Mouse (Mus musculus) kidney, postnatal 0 days (tissue): Measurements from ENCODE around the gene Fus. TPM values are rescaled to one million over a fixed set of nuclear protein-coding genes. Genes with fewer than 3 reads are reported as not detected.
A peak's percentile ranks its signal among the peaks of the same experiment; 100 is the strongest.

Source experiments
- ATAC-seq: fragments of 200-750 bp; cut with Nextera tagmentation; replicated peaks from 2 replicates; pipeline ENCODE4 v1.8.0; 2017; ENCODE audit warnings: low read depth, moderate number of reproducible peaks, moderate TSS enrichment, moderate library complexity; ENCODE audit not compliant: low FRiP score
- DNase-seq: peaks from one replicate; pipeline ENCODE4 v3.0.0-alpha.2; 2016; ENCODE audit warnings: low spot score
- H3K27ac ChIP-seq: fragments of 300-500 bp; sonication (generic); 2 replicates; pipeline ENCODE4 v1.5.1; 2014; ENCODE audit warnings: mild to moderate bottlenecking
- H3K27me3 ChIP-seq: fragments of 300-500 bp; sonication (generic); 2 replicates; pipeline ENCODE4 v1.6.1; 2014; ENCODE audit warnings: low read length, mixed read lengths; ENCODE audit not compliant: insufficient read depth
- H3K36me3 ChIP-seq: fragments of 300-500 bp; sonication (generic); 2 replicates; pipeline ENCODE4 v1.6.1; 2014; ENCODE audit warnings: low read length, mixed read lengths; ENCODE audit not compliant: insufficient read depth
- H3K4me1 ChIP-seq: fragments of 300-500 bp; sonication (generic); replicated peaks from 2 replicates; pipeline ENCODE4 v1.6.1; 2014; ENCODE audit warnings: antibody characterized with exemption, low read length, mixed read lengths; ENCODE audit not compliant: insufficient read depth
- H3K4me2 ChIP-seq: fragments of 300-500 bp; sonication (generic); 2 replicates; pipeline ENCODE4 v1.6.1; 2014; ENCODE audit warnings: mild to moderate bottlenecking, low read length, moderate library complexity, mixed read lengths
- H3K4me3 ChIP-seq: fragments of 300-500 bp; sonication (generic); replicated peaks from 2 replicates; pipeline ENCODE4 v1.5.1; 2014; ENCODE audit warnings: low read depth, low read length
- H3K9ac ChIP-seq: fragments of 300-500 bp; sonication (generic); 2 replicates; pipeline ENCODE4 v1.6.1; 2014; ENCODE audit warnings: low read depth, low read length
- H3K9me3 ChIP-seq: fragments of 300-500 bp; sonication (generic); replicated peaks from 2 replicates; pipeline ENCODE4 v1.6.1; 2016; ENCODE audit warnings: low read length, inconsistent platforms, mixed read lengths
- CTCF ChIP-seq: IDR thresholded peaks from 2 replicates; pipeline ENCODE4 v1.5.1; 2016; ENCODE audit warnings: antibody characterized with exemption, low read depth, mild to moderate bottlenecking, moderate library complexity
- WGBS: fragments of 180-500 bp; shearing (Covaris S2); extraction: QIAGEN DNeasy Blood & Tissue Kit; methylation state at CpG from one replicate; pipeline ENCODE4 v1.1.7; 2014; 5-methylcytosine and 5-hydroxymethylcytosine counted together
- polyA plus RNA-seq: library from polyadenylated mRNA; unstranded; fragments of >200 nt; fragmentation: Nextera tagmentation; extraction: Ambion mirVana; gene quantifications from 2 replicates; pipeline ENCODE4 v1.2.1, GENCODE M21; 2015

Gene Fus
- polyA plus RNA-seq, 1 experiment from 2014 or later: 262 TPM

- Histone ChIP-seq H3K4me2 (no peak overlapping the region), H3K27me3 (no peaks in the 10 kb centered on the region), H3K36me3 (no peaks in the 10 kb centered on the region), H3K4me1 (peaks cover 13% of the 10 kb centered on the region), H3K27ac (no peak overlapping the region), H3K9me3 (no peaks in the 10 kb centered on the region), H3K4me3 (no peak overlapping the region), H3K9ac (no peak overlapping the region)
- ATAC-seq: no peak
- WGBS: 78% methylated on average over 6 of the region's 6 CpGs
- no peak for DNase-seq
- TF ChIP-seq CTCF: no peak
Observed at GRCm38 (mm10) chr7:128003098-128003497, 35.8 kb downstream of the Fus start.

DNA sequence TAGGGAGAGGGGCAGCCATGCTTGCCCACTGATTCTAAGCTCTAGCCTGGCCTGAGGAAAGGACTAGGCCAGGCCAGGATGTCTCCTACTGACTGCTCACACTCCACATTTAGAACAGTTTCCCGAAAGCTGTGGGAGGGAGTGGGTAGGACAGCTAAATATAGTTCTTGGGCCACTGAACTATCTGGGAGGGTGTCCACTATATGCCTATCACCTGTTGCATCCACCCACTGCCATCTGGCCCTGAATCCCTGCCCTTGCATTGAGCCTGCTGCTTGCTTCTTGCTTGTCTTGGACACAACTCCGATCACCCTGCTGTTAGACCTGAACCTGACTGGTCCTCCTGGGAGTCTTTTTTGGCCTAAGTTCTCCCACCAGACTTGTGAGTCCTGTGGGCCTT is 36.4 kb downstream of the Fus start, which contains the start of gene Trim72:
Gene Trim72, plus strand, starts transcription at position 262 of the 400 bp plus-strand sequence.
- DNase-seq: no peak
- no peak within 1 kb of the TSS for H3K4me3 ChIP-seq
- peaks cover 13% of the 10 kb centered on the region for H3K4me1 ChIP-seq
- no peak for TF ChIP-seq CTCF
- WGBS: 51% methylated on average over 2 of the region's 2 CpGs
- H3K9ac ChIP-seq: peak within 1 kb of the TSS; percentile 19; the same call in 1 of the 2 replicates
- no peak for ATAC-seq
- H3K9me3 ChIP-seq: no peaks in the 10 kb centered on the region
- peak within 1 kb of the TSS; percentile 91 for H3K27ac ChIP-seq
- H3K36me3 ChIP-seq: no peaks in the 10 kb centered on the region
- H3K27me3 ChIP-seq: no peaks in the 10 kb centered on the region
- H3K4me2 ChIP-seq: peak within 1 kb of the TSS; percentile 43

- H3K4me1 ChIP-seq: peaks cover 13% of the 10 kb centered on the region
- WGBS: 39% methylated on average over 5 of the region's 5 CpGs
- H3K27ac ChIP-seq: peak overlapping the region; percentile 91
- TF ChIP-seq CTCF: no peak
- ATAC-seq (no peak), DNase-seq (no peak)
- H3K9ac ChIP-seq: peak overlapping the region; percentile 19; the same call in 1 of the 2 replicates
- H3K27me3 ChIP-seq: no peaks in the 10 kb centered on the region
- no peaks in the 10 kb centered on the region for H3K9me3 ChIP-seq
- H3K36me3 ChIP-seq: no peaks in the 10 kb centered on the region
- H3K4me3 ChIP-seq: no peak overlapping the region
- peak overlapping the region; percentile 43 for H3K4me2 ChIP-seq
Observed at GRCm38 (mm10) chr7:128004150-128004486, 36.9 kb downstream of the Fus start.

GRCm38 (mm10) chr7:128004487-128005362 is 37.5 kb downstream of the Fus start:
- DNase-seq: peak; percentile 47
- Histone ChIP-seq H3K4me1 (peaks cover 13% of the 10 kb centered on the region), H3K36me3 (no peaks in the 10 kb centered on the region), H3K9me3 (no peaks in the 10 kb centered on the region), H3K27ac (peak overlapping the region; percentile 91), H3K27me3 (no peaks in the 10 kb centered on the region), H3K4me2 (peak overlapping the region; percentile 43), H3K4me3 (no peak overlapping the region), H3K9ac (peak overlapping the region; percentile 19; the same call in 1 of the 2 replicates)
- WGBS: 25% methylated on average over 35 of the region's 35 CpGs
- TF ChIP-seq CTCF: no peak
- ATAC-seq: peak; percentile 84

DNA sequence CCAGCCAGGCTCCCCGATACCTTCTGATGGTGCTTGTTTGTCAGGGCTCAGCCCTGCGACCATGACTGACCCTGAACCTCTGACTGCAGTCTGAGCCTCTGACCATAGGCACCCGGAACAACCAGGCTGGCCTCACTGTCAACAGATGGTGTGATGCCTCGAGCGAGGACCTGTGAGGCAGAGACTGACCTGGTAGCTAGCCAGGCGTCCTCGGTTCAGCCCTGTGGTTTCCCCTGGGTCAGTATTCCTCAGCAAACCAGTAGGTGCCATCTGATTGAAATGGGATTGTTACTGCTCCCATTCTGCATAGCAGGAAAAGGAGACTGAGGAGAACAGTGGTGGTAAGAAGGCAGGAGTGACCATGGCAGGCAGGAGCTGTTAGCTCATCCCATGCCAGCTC is 38.9 kb downstream of the Fus start:
- no peak for ATAC-seq
- no peaks in the 10 kb centered on the region for H3K27me3 ChIP-seq
- H3K4me3 ChIP-seq: no peak overlapping the region
- peaks cover 13% of the 10 kb centered on the region for H3K4me1 ChIP-seq
- H3K4me2 ChIP-seq: no peak overlapping the region
- WGBS: 70% methylated on average over 7 of the region's 7 CpGs
- peak overlapping the region; percentile 91 for H3K27ac ChIP-seq
- H3K36me3 ChIP-seq: no peaks in the 10 kb centered on the region
- no peak for DNase-seq
- no peaks in the 10 kb centered on the region for H3K9me3 ChIP-seq
- H3K9ac ChIP-seq: no peak overlapping the region
- TF ChIP-seq CTCF: no peak

GRCm38 (mm10) chr7:128009715-128010340 is 42.6 kb downstream of the Fus start:
- H3K36me3 ChIP-seq: no peaks in the 10 kb centered on the region

More at GRCm38 (mm10) chr7:128009715-128010340, 42.6 kb downstream of the Fus start:
- no peaks in the 10 kb centered on the region for H3K27me3 ChIP-seq
- 54% methylated on average over 40 of the region's 40 CpGs for WGBS
- H3K9me3 ChIP-seq: no peaks in the 10 kb centered on the region
- H3K27ac ChIP-seq: no peak overlapping the region
- no peaks in the 10 kb centered on the region; the same call in 1 of the 2 replicates for H3K4me1 ChIP-seq
- H3K4me2 ChIP-seq: no peak overlapping the region
- DNase-seq (no peak), ATAC-seq (0 out of 2 replicates have a peak, but pooled peaks have one; percentile 45)
- H3K9ac ChIP-seq: no peak overlapping the region
- no peak overlapping the region for H3K4me3 ChIP-seq
- TF ChIP-seq CTCF: no peak
